Mouse (Mus musculus) gastrocnemius, postnatal 4 days (tissue): ENCODE data around the gene Slc36a3. TPM values are rescaled to one million over a fixed set of nuclear protein-coding genes. Genes with fewer than 3 reads are reported as not detected.
"Not testable (repeated sequence)": the region's sequence is repeated elsewhere in the genome, so short reads cannot be mapped to it uniquely, and the experiment has no call there.

Experiments used
- DNase-seq, 2 experiments: peaks; one replicate each; pipeline ENCODE4 v3.0.0; 2021 to 2022; ENCODE audit warnings: low spot score in 2 of 2, mixed read lengths in 2 of 2
- total RNA-seq, 2 experiments: library from RNA; stranded (reverse); gene quantifications; 2 replicates each; pipeline ENCODE4 v1.2.3; 2021

Gene Slc36a3
- total RNA-seq, 2 experiments from 2014 or later, result not detected

- no peak for DNase-seq
These were observed 4.7 kb downstream of the Slc36a3 start for GRCm38 (mm10) chr11:55146855-55147254.

DNA sequence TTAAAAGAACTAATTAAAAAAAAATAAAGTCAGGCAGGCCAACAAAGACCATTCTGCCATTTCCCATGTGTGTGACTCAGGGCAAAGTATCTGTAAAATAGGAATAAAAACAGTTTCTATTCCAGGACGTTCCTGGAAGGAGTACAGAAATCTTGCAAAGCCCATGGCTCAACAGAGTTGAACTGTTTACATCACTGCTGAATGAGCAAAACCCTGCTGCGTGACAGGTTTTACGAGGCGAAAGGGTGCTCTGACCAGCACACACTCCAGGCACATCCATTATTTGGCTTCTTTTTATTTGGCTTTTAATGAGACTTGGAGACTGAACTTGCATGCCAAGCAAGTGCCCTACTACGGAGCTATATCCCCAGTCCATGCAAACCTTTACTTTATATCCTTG lies 7.5 kb downstream of the Slc36a3 start:
- DNase-seq, result no peak

- DNase-seq, result no peak
These were observed 10.0 kb downstream of the Slc36a3 start for GRCm38 (mm10) chr11:55141502-55141901.

GRCm38 (mm10) chr11:55137646-55138045 lies 13.9 kb downstream of the Slc36a3 start:
- no peak for DNase-seq

- DNase-seq, result no peak
These were observed 14.5 kb downstream of the Slc36a3 start for GRCm38 (mm10) chr11:55136770-55137547.

DNA sequence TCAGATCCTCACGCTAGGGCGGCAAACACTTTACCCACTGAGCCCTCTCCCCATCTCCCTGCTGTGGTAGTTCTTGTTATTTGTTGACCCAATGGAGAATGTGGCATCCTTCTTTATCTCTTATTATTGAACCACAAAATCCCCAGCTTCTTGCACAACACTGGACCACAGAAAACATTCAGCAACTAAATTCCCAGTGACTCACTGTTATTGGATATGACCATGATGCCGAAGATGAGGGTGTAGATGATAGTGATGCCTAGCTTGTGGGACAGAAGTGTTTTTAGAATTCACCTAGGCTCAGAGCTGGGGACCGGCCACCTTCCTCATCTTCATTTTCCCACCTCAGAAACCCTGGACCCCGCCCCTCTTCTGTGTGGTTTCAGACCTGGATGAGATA lies 16.6 kb downstream of the Slc36a3 start:
- DNase-seq, result no peak

DNA sequence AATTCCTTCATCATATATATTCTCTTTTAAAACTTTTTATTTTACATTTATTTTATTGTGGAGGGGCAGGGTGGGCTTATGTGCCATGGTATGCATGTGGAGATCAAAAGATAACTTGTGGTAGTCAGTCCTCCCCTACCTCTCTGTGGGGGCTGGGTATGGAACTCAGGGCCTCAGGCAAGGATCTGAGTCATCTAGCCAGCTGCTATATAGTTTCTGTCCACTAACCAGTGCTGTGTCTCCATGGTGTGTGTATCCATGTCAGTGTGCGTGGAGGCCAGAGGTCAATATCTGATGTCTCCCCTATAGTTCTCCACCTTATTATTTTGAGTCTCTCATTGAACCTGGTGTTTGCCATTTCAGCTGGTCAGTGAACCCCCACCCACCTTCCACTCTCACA lies 17.1 kb downstream of the Slc36a3 start:
- no peak for DNase-seq

DNA sequence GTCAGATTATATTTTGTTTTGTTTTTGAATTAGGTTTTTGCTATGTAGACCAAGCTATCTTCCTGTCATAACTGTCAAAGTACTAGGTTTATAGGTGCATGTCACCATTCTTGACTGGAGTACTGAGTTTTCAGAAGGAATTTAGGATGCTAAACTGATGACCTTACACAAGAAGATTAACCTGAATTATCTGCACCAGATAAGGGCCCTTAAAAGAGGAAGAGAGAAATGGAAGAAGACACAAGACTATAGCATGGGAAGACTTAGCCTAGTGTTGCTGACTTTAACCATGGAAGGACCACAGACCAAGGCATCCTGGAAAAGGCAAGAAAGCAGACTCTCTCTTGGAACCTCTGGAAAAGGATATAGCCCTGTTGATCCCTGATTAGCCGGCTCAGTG lies 18.3 kb downstream of the Slc36a3 start:
- no peak for DNase-seq

DNA sequence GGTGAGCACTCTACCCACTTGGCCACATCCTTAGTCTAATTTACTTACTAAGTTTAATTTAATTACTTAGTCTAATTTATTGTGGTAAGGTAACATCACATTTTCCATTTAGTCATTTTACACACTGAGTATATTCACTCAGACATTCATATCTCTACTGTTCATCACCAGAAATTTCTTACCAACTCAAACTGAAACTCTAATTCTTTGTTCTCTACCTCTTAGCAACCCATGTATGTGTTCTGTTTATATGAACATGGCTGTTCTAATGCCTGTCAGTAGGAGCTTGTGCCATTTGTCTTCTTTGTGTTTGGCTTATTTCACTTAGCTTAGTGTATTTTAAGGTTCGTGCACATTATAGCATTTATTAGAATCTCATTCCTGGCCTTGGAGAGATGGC lies 19.6 kb downstream of the Slc36a3 start:
- no peak for DNase-seq

- no peak for DNase-seq
These were observed 20.3 kb downstream of the Slc36a3 start for GRCm38 (mm10) chr11:55131077-55131742.

GRCm38 (mm10) chr11:55128411-55128810 lies 23.1 kb downstream of the Slc36a3 start:
- DNase-seq, result no peak

DNA sequence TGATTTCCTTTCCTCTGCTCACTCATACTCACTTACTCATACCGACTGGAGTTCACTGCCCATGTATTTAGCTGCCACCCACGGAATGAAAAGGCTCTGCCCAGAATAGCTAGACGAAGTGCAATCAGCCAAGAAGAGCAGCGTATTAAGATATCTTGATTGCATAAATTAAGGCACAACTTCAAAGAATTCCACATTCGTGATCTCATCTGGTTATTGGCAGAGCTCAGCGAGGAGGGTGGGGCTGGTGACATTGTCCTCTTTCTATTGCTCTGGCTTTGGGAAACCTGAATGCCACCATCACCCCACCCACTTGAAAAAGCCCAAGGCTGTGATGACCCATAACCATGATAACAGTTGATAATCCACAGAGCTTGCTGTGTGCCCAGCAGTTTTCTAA lies 23.6 kb downstream of the Slc36a3 start:
- no peak for DNase-seq

GRCm38 (mm10) chr11:55126663-55127062 lies 24.8 kb downstream of the Slc36a3 start:
- DNase-seq, result no peak

GRCm38 (mm10) chr11:55121430-55121829 lies 30.1 kb downstream of the Slc36a3 start:
- no peak for DNase-seq

GRCm38 (mm10) chr11:55120821-55121271 lies 30.7 kb downstream of the Slc36a3 start:
- DNase-seq, result no peak

- DNase-seq, result no peak
These were observed 31.2 kb downstream of the Slc36a3 start for GRCm38 (mm10) chr11:55120279-55120678.

DNA sequence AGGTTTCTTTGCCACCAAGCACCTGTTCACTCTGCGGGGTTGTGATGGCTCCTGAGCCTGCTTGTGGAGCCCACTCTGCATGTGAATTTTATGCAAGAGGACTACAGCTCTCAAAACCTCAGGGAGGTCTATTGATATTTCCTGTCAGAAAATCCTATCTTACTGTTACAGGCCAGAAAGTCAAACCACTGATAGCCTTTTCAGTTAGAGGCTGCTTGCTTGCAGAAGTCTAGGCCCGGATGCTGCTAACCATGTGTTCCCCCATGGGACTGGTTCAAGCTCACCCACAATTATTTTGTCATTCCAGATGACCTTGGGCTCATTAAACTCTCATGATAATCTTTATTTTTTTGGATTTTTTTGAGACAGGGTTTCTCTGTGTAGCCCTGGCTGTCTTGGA lies 34.5 kb downstream of the Slc36a3 start:
- no peak for DNase-seq

DNA sequence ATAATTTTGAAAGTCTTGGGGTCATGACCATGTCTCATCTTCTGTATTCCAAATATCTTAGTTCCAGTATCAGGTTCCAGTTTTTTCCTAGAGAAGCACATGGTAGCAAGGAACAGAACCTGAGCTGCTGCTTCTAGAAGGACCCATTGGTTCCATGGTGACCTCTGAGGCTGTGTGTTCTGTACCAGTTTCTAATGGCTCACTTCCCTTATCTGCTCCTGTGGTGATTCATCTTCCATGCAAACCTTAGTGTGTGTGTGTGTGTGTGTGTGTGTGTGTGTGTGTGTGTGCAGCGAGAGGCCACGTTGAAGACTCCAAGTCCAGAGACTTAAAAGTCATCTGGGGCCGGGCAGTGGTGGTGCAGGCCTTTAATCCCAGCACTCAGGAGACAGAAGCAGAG lies 35.5 kb downstream of the Slc36a3 start:
- no peak for DNase-seq

DNA sequence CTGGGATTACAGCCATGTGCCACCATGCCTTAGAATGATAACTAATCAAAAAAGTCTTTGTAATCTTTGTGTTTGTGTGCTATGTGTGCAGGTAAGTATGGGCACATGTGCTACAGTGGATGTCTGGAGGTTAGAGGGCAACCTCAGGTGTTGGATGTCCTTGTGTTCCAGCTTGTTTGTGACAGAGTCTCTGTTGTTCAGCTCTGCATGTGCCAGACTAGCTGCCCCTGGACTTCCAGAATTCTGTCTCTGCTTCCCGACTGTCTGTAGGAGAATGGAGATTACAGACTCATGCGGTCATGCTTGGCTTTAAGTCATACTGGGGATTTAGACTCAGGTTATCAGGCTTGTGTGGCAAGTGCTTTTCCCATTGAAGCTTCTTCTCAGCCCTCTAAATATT lies 37.2 kb downstream of the Slc36a3 start:
- no peak for DNase-seq

- not testable (repeated sequence) for DNase-seq
These were observed 37.7 kb downstream of the Slc36a3 start for GRCm38 (mm10) chr11:55113861-55114250.

- DNase-seq, result no peak
These were observed 38.2 kb downstream of the Slc36a3 start for GRCm38 (mm10) chr11:55113209-55113860.

DNA sequence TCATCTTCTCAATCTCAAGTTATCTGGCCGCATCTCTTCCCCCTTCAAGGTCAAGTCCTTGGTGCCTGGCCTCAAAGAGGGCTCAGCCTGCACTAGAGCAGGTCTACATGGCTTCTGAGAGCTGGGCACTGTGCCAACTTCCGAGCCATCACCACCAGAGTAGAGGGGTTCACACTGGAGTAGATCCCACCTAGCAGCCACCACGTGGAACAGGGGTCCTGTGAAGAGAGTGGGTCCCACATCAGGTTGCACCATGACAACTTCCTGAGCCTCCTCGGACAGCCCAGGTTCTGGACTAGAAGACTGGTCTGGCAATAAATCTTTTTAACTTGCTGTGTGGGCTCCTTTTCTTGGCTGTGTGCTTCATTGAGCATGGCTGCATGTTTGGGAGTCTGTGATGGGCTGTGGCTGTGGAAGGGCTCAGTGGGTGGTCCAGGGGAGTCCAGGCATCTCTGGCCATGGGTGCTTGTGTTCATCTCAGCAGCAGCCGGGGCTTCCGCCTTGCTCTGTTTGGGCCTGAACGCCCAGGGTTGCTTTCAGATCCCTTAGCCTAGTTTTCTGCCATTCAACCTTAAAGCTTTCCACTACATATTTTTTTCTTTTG lies 40.8 kb downstream of the Slc36a3 start:
- DNase-seq, result no peak
